Mouse (Mus musculus): ENCODE results near the gene Rassf5. TPM values are rescaled to one million over a fixed set of nuclear protein-coding genes. Genes with fewer than 3 reads are reported as not detected.

Gene Rassf5
- polyA plus RNA-seq, 1 experiment from 2014 or later = 35.4 TPM

- H3K36me3 ChIP-seq (ENCODE audit: inconsistent target) = no peaks in the 10 kb centered on the region
- WGBS (ENCODE audit: missing documents) = 29% methylated on average over 8 of the region's 10 CpGs
- peak overlapping the region; percentile 17 for H3K27ac ChIP-seq
- H3K4me3 ChIP-seq (ENCODE audit: inconsistent target) = no peak overlapping the region
- no peaks in the 10 kb centered on the region for H3K79me2 ChIP-seq (ENCODE audit: inconsistent target)
These were observed 109.0 kb downstream of the Rassf5 start for GRCm38 (mm10) chr1:131135960-131136629.

- H3K36me3 ChIP-seq (ENCODE audit: inconsistent target) = no peaks in the 10 kb centered on the region
- H3K79me2 ChIP-seq (ENCODE audit: inconsistent target) = no peaks in the 10 kb centered on the region
- H3K27ac ChIP-seq = peak overlapping the region; percentile 17; the same call in 1 of the 2 replicates
- H3K4me3 ChIP-seq (ENCODE audit: inconsistent target) = no peak overlapping the region
- 42% methylated on average over 8 of the region's 8 CpGs for WGBS (ENCODE audit: missing documents)
These were observed 110.0 kb downstream of the Rassf5 start for GRCm38 (mm10) chr1:131134942-131135522.

- H3K79me2 ChIP-seq (ENCODE audit: inconsistent target) = no peaks in the 10 kb centered on the region
- no peaks in the 10 kb centered on the region for H3K36me3 ChIP-seq (ENCODE audit: inconsistent target)
- no peak overlapping the region for H3K4me3 ChIP-seq (ENCODE audit: inconsistent target)
- WGBS (ENCODE audit: missing documents) = 95% methylated on average over 6 of the region's 6 CpGs
- H3K27ac ChIP-seq = no peak overlapping the region
These were observed 110.8 kb downstream of the Rassf5 start for GRCm38 (mm10) chr1:131134231-131134630.

Other genes with a start within 250 kb of the Rassf5 start
- 4.4 to 10.1 TPM (median 5.1 TPM) in 3 replicates for gene Il10, start 225.4 kb downstream of the Rassf5 start, polyA plus RNA-seq (2018)
- 87.7 to 156 TPM (median 109 TPM) in 3 replicates for gene Mapkapk2, start 147.4 kb downstream of the Rassf5 start, polyA plus RNA-seq (2018)
- gene Dyrk3, start 106.9 kb downstream of the Rassf5 start, polyA plus RNA-seq (2018) = 0.30 to 0.75 TPM (median 0.67 TPM) in 3 replicates
- gene Eif2d, start 92.1 kb downstream of the Rassf5 start, polyA plus RNA-seq (2018) = 15.6 to 17.9 TPM (median 17.7 TPM) in 3 replicates
- gene Ikbke, start 34.3 kb upstream of the Rassf5 start, polyA plus RNA-seq (2018) = 63.3 to 156 TPM (median 108 TPM) in 3 replicates

Measured in macrophage (primary cell).